Mouse (Mus musculus): ENCODE data around the gene Adcy9. TPM values are rescaled to one million over a fixed set of nuclear protein-coding genes. Genes with fewer than 3 reads are reported as not detected.

Gene Adcy9
- polyA plus RNA-seq, 1 experiment from 2014 or later = 1.5 TPM

- Histone ChIP-seq H3K36me3 (no peaks in the 10 kb centered on the region), H3K27me3 (no peaks in the 10 kb centered on the region), H3K4me3 (no peak overlapping the region), H3K27ac (no peak overlapping the region), H3K9ac (no peak overlapping the region), H3K4me2 (replicated peaks) (no peak overlapping the region), H3K9me3 (no peaks in the 10 kb centered on the region), H3K4me1 (peaks cover 4% of the 10 kb centered on the region; the same call in 1 of the 2 replicates)
- no peak for ATAC-seq (ENCODE audit: insufficient number of reproducible peaks, insufficient read depth, low FRiP score, low TSS enrichment)
- 71% methylated on average over 1 of the region's 1 CpGs for WGBS
These were observed 19.2 kb downstream of the Adcy9 start for GRCm38 (mm10) chr16:4401109-4401508.

- no peak overlapping the region for H3K4me2 ChIP-seq (replicated peaks)
- 69% methylated on average over 5 of the region's 5 CpGs for WGBS
- no peaks in the 10 kb centered on the region for H3K9me3 ChIP-seq
- no peak overlapping the region for H3K27ac ChIP-seq
- no peak overlapping the region for H3K4me3 ChIP-seq
- no peaks in the 10 kb centered on the region for H3K4me1 ChIP-seq
- no peak overlapping the region for H3K9ac ChIP-seq
- no peaks in the 10 kb centered on the region for H3K36me3 ChIP-seq
- no peak for ATAC-seq (ENCODE audit: insufficient number of reproducible peaks, insufficient read depth, low FRiP score, low TSS enrichment)
- H3K27me3 ChIP-seq = no peaks in the 10 kb centered on the region
These were observed 20.7 kb downstream of the Adcy9 start for GRCm38 (mm10) chr16:4399471-4400223.

- Histone ChIP-seq H3K9me3 (no peaks in the 10 kb centered on the region), H3K27ac (no peak overlapping the region)
- 87% methylated on average over 2 of the region's 2 CpGs for WGBS
These were observed 21.5 kb downstream of the Adcy9 start for GRCm38 (mm10) chr16:4398782-4399181.

GRCm38 (mm10) chr16:4397636-4398035 lies 22.7 kb downstream of the Adcy9 start:
- Histone ChIP-seq H3K27ac (no peak overlapping the region), H3K4me1 (no peaks in the 10 kb centered on the region), H3K9me3 (no peaks in the 10 kb centered on the region), H3K36me3 (no peaks in the 10 kb centered on the region), H3K9ac (no peak overlapping the region), H3K4me3 (no peak overlapping the region), H3K4me2 (replicated peaks) (no peak overlapping the region), H3K27me3 (no peaks in the 10 kb centered on the region)
- 86% methylated on average over 7 of the region's 7 CpGs for WGBS
- no peak for ATAC-seq (ENCODE audit: insufficient number of reproducible peaks, insufficient read depth, low FRiP score, low TSS enrichment)

More at GRCm38 (mm10) chr16:4398782-4399181, 21.5 kb downstream of the Adcy9 start:
- Histone ChIP-seq H3K4me3 (no peak overlapping the region), H3K36me3 (no peaks in the 10 kb centered on the region), H3K27me3 (no peaks in the 10 kb centered on the region), H3K4me1 (no peaks in the 10 kb centered on the region), H3K4me2 (replicated peaks) (no peak overlapping the region), H3K9ac (no peak overlapping the region)
- no peak for ATAC-seq (ENCODE audit: insufficient number of reproducible peaks, insufficient read depth, low FRiP score, low TSS enrichment)

- no peak overlapping the region for H3K4me2 ChIP-seq (replicated peaks)
- H3K27ac ChIP-seq = no peak overlapping the region
- no peak overlapping the region for H3K4me3 ChIP-seq
- no peaks in the 10 kb centered on the region for H3K4me1 ChIP-seq
- no peaks in the 10 kb centered on the region for H3K9me3 ChIP-seq
- H3K27me3 ChIP-seq = no peaks in the 10 kb centered on the region
- H3K9ac ChIP-seq = no peak overlapping the region
- WGBS = 77% methylated on average over 10 of the region's 10 CpGs
- no peaks in the 10 kb centered on the region for H3K36me3 ChIP-seq
- ATAC-seq (ENCODE audit: insufficient number of reproducible peaks, insufficient read depth, low FRiP score, low TSS enrichment) = no peak
These were observed 24.5 kb downstream of the Adcy9 start for GRCm38 (mm10) chr16:4395687-4396341.

- 78% methylated on average over 4 of the region's 4 CpGs for WGBS
- ATAC-seq (ENCODE audit: insufficient number of reproducible peaks, insufficient read depth, low FRiP score, low TSS enrichment) = no peak
- H3K4me1 ChIP-seq = no peaks in the 10 kb centered on the region
These were observed 25.2 kb downstream of the Adcy9 start for GRCm38 (mm10) chr16:4394991-4395590.

GRCm38 (mm10) chr16:4383473-4384038 lies 36.7 kb downstream of the Adcy9 start:
- Histone ChIP-seq H3K4me3 (no peak overlapping the region), H3K4me1 (0 out of 2 replicates have a peak, but pooled peaks cover 4% of the 10 kb centered on the region), H3K9me3 (no peaks in the 10 kb centered on the region), H3K9ac (no peak overlapping the region), H3K27ac (no peak overlapping the region), H3K4me2 (replicated peaks) (no peak overlapping the region), H3K27me3 (no peaks in the 10 kb centered on the region), H3K36me3 (no peaks in the 10 kb centered on the region)
- no peak for ATAC-seq (ENCODE audit: insufficient number of reproducible peaks, insufficient read depth, low FRiP score, low TSS enrichment)
- WGBS = 49% methylated on average over 4 of the region's 4 CpGs

More at GRCm38 (mm10) chr16:4394991-4395590, 25.2 kb downstream of the Adcy9 start:
- no peak overlapping the region for H3K4me2 ChIP-seq (replicated peaks)
- H3K9ac ChIP-seq = no peak overlapping the region
- H3K4me3 ChIP-seq = no peak overlapping the region
- no peak overlapping the region for H3K27ac ChIP-seq
- H3K27me3 ChIP-seq = no peaks in the 10 kb centered on the region
- H3K9me3 ChIP-seq = no peaks in the 10 kb centered on the region
- no peaks in the 10 kb centered on the region for H3K36me3 ChIP-seq

GRCm38 (mm10) chr16:4382406-4382805 lies 37.9 kb downstream of the Adcy9 start:
- 91% methylated on average over 3 of the region's 3 CpGs for WGBS
- Histone ChIP-seq H3K27me3 (no peaks in the 10 kb centered on the region), H3K4me3 (no peak overlapping the region), H3K9me3 (no peaks in the 10 kb centered on the region), H3K4me1 (0 out of 2 replicates have a peak, but pooled peaks cover 4% of the 10 kb centered on the region), H3K27ac (no peak overlapping the region), H3K4me2 (replicated peaks) (no peak overlapping the region), H3K9ac (no peak overlapping the region), H3K36me3 (no peaks in the 10 kb centered on the region)
- no peak for ATAC-seq (ENCODE audit: insufficient number of reproducible peaks, insufficient read depth, low FRiP score, low TSS enrichment)

GRCm38 (mm10) chr16:4381487-4381886 lies 38.8 kb downstream of the Adcy9 start:
- Histone ChIP-seq H3K27ac (no peak overlapping the region), H3K4me2 (replicated peaks) (no peak overlapping the region), H3K9ac (no peak overlapping the region), H3K4me1 (0 out of 2 replicates have a peak, but pooled peaks cover 4% of the 10 kb centered on the region), H3K27me3 (no peaks in the 10 kb centered on the region), H3K4me3 (no peak overlapping the region), H3K9me3 (no peaks in the 10 kb centered on the region), H3K36me3 (no peaks in the 10 kb centered on the region)
- ATAC-seq (ENCODE audit: insufficient number of reproducible peaks, insufficient read depth, low FRiP score, low TSS enrichment) = no peak
- 65% methylated on average over 4 of the region's 4 CpGs for WGBS

GRCm38 (mm10) chr16:4378788-4379187 lies 41.5 kb downstream of the Adcy9 start:
- H3K36me3 ChIP-seq = no peaks in the 10 kb centered on the region
- H3K4me2 ChIP-seq (replicated peaks) = no peak overlapping the region
- H3K27ac ChIP-seq = no peak overlapping the region
- no peak for ATAC-seq (ENCODE audit: insufficient number of reproducible peaks, insufficient read depth, low FRiP score, low TSS enrichment)
- no peaks in the 10 kb centered on the region for H3K27me3 ChIP-seq
- no peak overlapping the region for H3K9ac ChIP-seq
- no peaks in the 10 kb centered on the region for H3K9me3 ChIP-seq
- 92% methylated on average over 1 of the region's 1 CpGs for WGBS
- H3K4me1 ChIP-seq = 0 out of 2 replicates have a peak, but pooled peaks cover 4% of the 10 kb centered on the region
- no peak overlapping the region for H3K4me3 ChIP-seq

- Histone ChIP-seq H3K4me3 (no peak overlapping the region), H3K27me3 (no peaks in the 10 kb centered on the region), H3K4me2 (replicated peaks) (no peak overlapping the region), H3K9ac (no peak overlapping the region), H3K4me1 (no peaks in the 10 kb centered on the region), H3K27ac (no peak overlapping the region), H3K9me3 (no peaks in the 10 kb centered on the region), H3K36me3 (no peaks in the 10 kb centered on the region)
- WGBS = 73% methylated on average over 5 of the region's 5 CpGs
- ATAC-seq (ENCODE audit: insufficient number of reproducible peaks, insufficient read depth, low FRiP score, low TSS enrichment) = no peak
These were observed 42.7 kb downstream of the Adcy9 start for GRCm38 (mm10) chr16:4377556-4377955.

Data from embryonic facial prominence, embryonic 12.5 days (tissue).